Mouse (Mus musculus) neural tube, embryonic 10.5 days (tissue): ENCODE data around the gene Acot8.

Source experiments
- DNase-seq: peaks from one replicate; pipeline ENCODE4 v3.0.0-alpha.2; 2017; ENCODE audit warnings: low spot score; ENCODE audit errors: extremely low spot score

Acot8 gene

DNA sequence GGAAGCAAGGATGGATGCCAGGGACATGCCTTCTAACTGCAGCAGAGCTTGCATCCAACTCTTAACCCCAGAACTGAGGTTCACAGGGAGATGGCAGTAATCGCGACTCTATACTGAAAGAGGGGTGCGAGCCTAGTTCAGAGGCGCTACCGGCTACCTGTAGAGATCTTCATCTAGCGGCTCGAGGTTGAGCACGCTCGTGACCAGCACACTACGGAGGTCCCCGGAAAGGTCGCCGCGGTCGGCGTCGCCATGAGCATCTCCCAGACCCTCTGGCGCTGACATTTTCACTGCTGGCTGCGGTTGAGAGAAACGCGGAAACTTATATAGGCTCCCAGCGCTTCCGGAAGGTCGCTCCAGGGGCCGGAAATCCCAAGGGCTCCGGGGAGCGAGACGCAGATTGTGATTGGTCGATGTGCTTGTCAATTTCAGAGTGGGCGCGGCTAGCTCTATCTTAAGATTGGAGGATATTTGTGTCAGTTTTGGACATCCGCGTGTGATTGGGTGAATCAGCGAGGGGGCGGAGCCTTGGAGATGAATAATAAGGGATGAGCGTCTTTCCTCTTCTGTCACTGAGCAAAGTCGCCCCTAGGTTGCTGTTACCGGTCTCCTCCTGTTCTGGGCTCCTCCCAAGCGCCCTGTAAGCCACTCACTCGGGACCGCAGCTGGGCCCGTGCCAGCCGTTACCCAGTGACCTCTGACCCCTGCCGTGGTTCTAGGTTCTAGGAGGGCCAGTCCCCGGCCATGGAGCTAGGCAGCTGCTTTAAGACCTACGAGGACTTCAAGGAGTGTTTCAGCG is at the start of gene Acot8, which contains the start of gene Zswim3:
Gene Acot8, minus strand, starts transcription at position 350 of the 799 bp plus-strand sequence.
Gene Zswim3, plus strand, starts transcription at position 566 of the 799 bp plus-strand sequence.
- peak; percentile 94 for DNase-seq

DNA sequence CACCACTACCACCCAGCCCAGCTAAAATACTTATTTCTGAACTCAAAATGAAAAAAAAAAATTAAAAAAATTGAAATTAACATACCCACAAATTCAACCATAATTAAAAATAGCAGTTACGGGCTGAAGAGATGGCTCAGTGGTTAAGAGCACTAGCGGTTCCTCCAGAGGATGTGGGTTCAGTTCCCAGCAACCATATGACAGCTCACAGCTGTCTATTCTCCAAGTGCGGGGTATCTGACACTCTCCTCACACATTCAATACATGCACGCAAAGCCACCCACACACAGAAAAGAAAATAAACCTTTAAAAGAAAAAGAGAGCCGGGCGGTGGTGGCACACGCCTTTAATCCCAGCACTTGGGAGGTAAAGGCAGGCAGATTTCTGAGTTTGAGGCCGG is 45.4 kb upstream of the Acot8 start:
- DNase-seq: no peak

DNA sequence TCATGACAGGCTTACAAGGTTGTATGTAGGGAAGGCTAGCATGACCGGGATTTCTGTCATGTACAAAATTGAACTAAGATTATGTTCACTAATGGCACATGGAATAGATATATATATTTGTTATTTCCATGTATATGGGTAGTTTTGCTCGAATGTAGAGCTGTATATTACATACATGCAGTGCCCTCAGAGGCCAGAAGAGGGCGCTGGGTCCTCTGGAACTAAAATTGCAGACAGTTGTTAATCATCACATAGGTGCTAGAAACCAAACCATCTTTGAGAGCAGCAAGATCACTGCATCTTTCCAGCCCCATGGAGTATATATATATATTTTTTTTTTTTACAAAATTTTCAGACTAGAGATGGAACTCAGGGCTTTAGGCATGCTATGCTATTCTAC is 41.1 kb upstream of the Acot8 start:
- no peak for DNase-seq

DNA sequence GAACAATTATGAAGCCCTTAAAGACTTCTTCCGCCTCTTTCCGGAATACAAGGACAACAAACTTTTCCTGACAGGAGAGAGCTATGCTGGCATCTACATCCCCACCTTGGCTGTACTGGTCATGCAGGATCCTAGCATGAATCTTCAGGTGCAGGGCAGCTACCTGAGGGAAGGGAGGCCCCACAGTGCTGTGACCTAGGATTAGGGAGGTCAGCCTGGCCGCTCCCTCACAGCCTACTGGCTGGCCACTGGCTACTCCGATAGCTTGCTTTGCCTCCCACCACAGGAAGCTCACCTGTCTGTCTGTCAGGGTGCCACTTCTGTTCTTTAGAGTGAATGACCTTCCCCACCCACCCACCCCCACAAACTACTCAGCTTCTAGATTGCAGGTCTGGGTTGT is 30.5 kb upstream of the Acot8 start:
- DNase-seq: no peak

DNA sequence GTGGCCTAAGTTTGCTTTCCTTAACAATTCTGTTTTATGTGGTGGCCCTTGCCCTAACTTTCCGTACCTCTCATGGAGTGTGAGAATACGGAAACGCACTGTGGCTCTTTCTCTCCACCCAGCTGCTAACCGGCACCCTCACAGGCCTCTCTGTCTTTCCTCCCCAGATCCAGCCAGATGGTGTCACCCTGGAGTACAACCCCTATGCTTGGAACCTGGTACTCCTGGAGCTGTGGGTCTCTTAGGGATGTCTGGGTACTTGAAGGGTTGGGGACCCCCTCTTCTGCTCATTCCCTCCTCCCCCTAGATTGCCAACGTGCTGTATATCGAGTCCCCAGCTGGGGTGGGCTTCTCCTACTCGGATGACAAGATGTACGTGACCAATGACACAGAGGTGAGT is 29.8 kb upstream of the Acot8 start:
- DNase-seq: no peak

DNA sequence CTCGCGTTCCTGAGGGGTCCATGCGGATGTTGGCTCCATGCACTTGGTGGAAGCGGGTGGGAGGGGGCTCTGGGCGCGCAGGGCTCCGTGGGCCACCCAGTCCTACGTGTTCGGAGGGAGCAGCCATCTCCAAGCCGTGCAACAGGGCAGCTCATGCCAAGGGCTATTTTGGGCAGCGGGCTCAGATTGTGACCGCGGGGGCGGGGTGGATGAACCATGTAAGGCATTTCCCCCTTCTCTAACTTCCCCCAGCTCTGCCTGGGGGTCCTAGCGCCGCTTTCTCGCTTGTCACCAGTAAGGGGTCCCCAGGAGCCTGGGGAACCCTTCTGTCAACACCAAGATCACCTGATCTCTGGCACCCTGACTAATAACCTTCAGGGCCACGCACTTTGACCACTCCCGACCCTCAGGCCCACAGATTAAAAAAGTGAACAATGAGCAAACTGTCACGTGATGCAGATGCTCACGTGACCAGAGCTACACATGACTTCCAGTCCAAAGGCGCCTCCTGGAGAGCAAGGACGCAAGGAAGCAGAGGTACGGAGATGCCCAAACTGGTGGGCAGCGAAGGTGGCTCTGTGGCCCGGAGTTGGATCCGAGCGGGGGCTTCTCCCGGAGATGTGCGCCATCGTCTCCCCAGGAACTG is 28.8 kb upstream of the Acot8 start, which contains the start of gene Neurl2:
Gene Neurl2, minus strand, starts transcription at position 143 of the 646 bp plus-strand sequence.
- peak; percentile 98 for DNase-seq

DNA sequence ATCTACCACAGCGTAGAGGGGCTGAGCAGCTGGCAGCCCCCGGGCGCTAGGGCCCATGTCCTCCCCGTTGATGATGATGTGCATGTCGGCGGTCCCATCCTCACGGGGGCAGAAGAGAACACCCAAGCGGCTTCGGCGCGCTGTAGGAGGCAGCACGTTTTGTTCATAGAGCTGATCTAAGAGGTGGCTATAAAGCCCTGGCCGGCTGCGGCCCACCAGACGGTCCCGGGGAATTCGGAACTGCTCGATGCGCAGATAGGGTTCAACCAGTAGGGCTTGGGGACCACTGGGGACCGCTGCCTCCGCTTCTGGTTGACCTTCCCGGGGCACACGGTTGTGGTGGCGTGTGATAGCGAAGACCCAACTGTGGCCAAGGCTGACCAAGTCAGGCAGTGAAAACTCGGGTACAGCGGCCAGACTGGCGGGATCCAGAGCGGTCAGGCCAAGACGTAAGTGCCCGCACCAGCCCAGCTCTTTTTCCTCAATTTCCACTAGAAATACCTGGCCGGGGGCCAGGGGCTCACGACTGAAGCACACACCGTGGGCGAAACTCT is 28.1 kb upstream of the Acot8 start, which contains the start of gene Ctsa:
Gene Ctsa, plus strand, starts transcription at position 126 of the 554 bp plus-strand sequence.
- peak; percentile 65 for DNase-seq

DNA sequence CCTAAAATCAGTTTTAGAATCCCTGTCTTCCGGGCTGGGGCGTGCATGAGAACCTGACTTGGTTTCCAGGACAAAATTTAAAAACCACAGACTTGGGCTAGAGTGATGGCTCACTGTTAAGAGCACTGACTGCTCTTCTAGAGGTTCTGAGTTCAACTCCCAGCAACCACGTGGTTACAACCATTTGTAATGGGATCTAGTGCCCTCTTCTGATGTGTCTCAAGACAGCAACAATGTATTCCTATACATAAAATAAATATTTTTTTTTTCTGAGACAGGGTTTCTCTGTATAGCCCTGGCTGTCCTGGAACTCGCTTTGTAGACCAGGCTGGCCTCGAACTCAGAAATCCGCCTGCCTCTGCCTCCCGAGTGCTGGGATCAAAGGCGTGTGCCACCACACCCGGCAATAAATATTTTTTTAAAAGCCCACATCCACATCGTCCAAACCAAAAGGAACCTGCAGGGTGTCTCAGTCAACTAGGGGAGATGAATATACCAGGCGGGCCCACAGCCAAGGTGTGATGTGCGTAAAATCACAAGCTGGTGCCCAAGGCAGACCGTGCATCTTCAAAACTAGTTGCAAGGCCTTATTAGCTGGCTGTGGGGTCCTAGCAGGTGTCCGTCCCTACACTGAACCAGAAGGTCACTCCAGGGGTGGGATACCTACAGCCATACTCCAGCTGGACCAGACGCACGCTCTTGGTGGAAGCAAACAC is 27.5 kb upstream of the Acot8 start:
- no peak for DNase-seq

DNA sequence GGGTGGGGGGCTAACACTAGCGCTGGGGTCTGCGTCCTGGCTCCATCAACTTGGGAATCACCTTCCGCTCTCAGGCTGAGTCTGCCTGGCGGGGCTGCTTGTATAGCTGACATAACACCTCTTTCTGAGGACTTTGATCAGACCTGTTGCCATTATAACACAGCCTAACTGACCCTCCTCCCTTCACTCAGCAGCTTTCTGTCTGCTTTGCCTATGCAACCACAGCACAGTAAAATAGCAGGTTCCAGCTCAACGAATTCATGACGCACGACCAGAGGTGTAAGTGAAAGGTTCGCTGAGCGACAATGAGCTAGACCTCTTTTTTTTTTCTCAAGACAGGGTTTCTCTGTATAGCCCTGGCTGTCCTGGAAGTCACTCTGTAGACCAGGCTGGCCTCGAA is 26.3 kb upstream of the Acot8 start:
- no peak for DNase-seq

DNA sequence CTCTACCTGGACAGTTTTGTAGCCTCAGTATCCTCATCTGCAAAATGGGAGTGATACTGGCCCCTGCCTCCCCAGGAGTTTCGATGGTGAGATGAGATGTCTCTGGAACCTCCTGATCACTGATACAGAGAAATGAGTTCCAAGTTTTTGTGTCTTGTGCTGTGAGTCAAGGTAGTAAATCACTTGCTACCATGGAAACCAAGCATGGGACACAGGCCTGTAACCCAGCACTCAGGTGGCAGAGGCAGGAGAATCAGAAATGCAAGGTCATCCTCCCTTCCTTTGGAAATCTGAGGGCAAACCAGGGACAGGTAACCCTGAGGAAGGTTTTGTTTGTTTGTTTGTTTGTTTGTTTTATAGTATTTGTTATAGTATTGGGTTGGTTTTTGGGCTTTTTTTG is 24.4 kb upstream of the Acot8 start:
- no peak for DNase-seq

DNA sequence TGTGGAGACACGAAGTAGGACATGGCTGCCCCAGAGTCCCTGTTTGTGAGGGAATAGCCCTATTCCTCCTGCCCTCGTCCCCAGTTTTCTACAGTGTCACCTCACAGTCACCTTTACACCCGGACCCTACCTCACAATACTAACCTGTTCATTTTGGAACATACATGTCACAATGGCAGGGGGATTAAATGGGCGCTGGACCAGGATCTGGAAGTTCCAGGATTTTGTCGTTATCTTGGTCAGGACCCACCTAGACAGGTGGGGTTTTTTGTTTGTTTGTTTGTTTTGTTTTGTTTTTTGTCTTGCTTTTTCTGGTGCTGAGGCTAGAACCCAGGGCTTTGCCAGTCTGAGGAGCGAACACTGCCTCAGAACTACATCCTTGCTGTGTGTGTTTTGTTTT is 23.8 kb upstream of the Acot8 start, which contains the start of gene Spata25:
Gene Spata25, minus strand, starts transcription at position 101 of the 400 bp plus-strand sequence.
- no peak for DNase-seq

DNA sequence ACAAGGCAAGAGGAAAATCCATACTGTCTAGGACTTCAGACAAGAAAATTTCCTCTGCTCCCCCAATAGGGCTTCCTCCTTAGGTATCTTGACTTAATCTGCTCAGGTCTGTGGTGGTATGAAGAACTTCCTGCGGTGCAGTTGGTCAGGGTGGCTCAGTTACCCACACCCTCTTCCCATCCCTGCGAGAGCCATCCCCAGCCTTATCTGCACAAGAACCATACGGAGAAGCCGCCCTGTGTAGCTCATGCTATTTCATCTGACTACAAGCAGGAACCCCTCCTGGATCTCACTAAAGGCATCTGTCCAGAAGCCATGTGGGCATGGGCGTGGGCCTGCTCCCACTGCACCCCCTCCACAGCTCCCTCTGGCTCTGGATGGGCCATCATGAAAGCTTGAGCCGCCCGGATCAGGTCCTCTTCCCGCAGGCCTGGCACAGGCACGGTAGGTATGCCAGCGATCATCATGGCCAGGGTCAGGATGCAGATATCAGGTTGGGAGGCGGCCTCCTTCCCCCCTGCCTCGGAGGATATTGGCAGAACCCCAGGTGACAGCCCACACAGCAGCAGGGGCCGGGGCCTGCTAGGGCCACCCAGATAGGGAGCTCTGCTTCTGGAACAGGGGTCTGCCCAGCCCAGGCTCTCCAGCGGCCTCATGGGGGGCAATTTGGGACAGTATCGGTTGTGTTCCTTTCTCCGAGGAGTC is 22.6 kb upstream of the Acot8 start:
- DNase-seq: no peak

DNA sequence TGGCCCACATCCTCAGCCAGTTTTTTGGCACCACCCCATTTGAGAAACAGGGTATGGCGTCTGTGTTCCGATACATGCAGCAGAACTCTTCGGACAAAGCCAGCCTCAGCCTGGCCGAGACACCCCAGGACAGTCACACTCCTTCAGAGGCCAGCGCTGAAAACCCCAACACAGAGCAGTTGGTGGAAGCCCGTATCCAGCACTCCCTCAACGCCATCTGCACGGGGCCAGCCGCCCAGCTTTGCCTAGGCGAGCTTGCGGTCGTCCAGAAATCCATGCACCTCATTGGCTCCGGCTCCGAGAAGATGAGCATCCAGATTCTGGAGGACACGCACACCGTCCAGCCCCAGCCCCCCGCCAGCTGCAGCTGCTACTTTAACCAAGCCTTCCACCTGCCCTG is 20.8 kb upstream of the Acot8 start:
- DNase-seq: no peak

DNA sequence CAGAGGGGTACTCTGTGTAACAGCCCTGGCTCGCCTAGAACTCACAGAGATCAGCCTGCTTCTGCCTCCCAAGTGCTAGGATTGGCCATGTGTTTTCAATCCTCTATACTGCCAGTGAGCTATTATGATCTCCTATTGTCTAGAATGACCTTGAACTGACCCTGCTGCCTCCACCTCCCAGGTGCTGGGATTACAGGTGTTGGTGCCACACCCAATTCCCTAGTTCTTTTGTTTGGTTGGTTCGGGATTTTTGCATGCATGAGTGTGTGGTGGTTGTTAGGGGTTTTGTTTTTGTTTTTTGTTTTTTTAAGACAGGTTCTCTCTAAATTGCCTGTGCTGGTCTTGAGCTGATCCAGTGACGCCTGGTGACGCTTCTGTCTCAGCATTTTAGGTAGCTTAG is 19.3 kb upstream of the Acot8 start:
- DNase-seq: no peak

DNA sequence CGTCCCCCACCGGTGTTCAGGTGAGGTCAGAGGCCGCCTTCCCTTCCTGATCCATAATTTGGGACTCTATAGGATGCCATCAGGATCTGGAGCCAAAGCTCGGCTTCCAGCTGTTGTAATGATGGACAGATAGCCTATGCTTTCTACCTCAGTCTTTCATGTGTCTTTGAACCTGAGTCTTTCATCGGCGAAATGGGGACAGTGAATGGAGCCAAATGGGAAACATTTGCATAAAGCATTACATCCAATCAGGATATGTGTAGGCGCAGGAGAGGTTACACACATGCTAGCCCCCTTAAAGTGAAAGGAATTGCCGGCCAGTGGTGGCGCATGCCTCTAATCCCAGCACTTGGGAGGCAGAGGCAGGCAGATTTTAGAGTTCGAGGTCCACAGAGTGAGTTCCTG is 18.5 kb upstream of the Acot8 start:
- no peak for DNase-seq

DNA sequence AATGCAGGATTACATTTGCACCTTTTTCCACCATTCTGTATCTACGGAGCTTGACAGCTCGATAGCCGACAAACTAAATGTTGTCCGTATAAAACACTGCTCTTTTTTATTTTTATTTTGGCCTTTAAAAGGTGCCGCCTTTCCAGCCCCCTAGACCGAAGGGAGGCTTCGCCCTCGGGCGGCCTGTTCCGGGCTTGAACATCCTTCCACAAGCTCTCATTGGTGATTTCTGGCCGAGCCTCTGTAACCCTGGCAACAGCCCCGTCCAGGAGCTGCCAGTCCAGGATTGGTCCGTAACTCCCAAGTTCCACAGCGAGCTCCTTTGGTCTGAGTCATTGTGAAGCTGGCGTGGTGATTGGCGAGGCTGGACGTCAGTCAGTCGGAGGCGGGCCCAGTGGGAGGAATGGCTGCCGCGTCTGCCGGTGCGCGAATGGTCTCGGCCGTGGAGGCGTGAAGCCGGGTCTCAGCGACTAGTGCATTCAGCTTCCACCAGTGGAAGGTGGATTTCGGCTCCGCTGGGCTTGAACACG is 18.0 kb upstream of the Acot8 start, which contains the start of gene Zswim1:
Gene Zswim1, plus strand, starts transcription at position 51 of the 530 bp plus-strand sequence.
- DNase-seq: peak; percentile 98

DNA sequence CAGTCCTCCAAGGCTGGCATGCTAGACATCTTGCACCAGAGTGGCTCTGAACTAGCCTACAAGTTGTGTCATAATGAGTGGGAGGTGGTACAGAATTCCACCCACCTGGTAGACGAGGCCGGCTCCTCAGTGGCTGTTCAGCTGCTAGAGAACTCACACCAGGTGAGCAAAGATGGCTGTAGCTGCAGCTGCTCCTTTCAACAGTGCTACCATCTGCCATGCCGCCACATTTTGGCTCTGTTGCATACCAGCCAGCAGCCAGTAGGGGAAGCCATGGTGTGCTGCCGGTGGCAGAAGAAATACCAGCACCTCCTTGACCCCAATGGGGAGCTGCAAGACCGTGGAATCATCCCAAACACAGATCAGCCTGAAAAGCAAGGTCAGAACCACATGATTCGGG is 16.4 kb upstream of the Acot8 start:
- no peak for DNase-seq

DNA sequence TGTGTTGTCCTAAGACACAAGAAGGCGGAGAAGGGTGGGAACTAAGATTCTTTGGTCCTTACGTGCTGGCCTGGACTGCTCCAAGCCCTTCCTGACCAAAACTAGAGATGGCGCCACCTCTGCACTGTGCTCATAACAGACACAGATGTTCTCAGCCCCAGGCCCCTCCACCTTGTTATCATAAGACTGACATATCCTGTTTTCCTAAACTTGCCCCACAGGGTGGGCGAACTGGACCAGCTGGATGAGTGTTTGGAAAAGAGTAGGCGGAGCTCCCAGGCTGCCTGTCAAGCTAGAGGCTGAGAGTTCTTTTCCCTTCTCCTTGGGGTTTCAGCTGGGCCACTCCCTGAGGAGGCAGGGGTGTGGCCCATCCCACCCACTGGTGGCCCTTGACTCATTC is 13.0 kb upstream of the Acot8 start:
- DNase-seq: no peak

DNA sequence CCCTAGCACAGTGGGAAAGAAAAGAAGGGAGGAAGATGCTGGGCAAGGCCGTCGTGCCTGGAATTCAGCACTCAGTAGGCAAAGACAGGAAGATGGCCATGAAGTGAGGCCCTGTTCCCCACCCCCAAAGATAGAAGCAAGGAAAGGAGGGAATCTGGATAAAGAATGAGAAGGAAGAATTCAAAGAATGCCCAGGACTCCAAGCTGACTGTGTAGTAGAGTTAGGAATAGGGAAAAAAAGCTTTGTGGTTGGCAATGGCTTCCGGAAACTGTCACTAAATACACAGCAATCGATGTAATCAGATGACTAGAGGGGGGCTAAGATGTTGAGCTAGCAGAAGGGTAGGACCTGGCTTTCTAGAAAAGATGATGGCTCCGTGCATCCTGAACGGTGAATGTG is 12.5 kb upstream of the Acot8 start:
- DNase-seq: no peak

DNA sequence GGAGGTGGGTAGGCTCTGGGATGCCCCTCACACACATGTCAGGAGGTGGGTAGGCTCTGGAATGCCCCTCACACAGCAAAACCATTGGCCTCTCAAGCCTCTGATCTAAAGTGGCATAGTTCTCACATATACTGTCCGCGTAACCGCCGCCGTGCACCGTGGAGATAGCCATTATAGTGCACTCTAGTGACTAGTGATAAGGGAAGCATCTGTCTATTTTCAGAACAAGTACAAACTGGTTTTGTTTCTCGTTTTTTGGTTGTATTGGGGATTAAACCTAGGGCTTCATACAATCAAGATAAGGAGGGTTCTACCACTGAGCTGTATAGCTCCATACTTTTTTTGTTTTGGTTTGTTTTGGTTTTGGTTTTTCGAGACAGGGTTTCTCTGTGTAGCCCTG is 11.1 kb upstream of the Acot8 start:
- DNase-seq: no peak

DNA sequence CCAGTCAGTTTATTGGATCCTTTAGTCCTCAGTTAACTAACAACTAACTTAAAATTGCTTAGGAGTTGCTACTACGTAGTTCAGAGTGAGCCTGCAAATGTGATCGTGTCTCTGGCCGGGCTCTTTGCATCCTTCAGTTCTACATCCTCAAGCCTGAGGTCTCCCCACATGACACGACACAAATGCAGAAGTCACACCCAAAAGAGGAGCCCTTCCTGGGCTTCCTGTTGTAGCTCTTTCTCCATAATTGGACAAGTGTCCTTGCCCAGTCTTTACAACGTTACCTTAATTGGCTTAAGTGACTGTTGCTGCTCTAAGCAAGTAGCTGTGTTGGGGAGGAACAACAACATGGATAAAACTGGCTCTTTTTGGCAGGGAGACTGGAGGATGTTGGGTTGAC is 10.7 kb upstream of the Acot8 start:
- DNase-seq: no peak
